Mouse (Mus musculus): ENCODE results near the gene Gm21854.
"Not testable (repeated sequence)": the region's sequence is repeated elsewhere in the genome, so short reads cannot be mapped to it uniquely, and the experiment has no call there.

Gene Gm21854

DNA sequence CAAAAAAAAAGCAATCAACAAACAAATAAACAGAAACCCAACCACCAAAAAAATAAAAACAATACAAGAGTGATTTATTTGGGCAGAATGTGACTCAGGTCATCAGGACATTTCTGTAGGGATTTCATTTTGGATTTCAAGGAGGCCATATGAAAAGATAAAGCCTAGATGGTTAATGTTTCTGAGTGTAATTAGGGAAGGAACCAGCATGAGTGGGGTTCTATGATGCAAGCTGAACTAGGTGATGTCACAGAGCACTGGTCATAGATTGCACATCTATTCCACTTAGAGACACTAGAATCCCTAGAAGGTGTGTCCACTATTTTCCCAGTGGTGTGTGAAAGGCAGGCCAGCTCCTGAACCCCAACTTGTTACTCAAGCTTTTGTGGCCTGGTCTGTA lies at the start of gene Gm21854:
Gm21854 (plus strand) TSS at position 301 of the 400 bp plus-strand sequence.
- not testable (repeated sequence) for DNase-seq (ENCODE audit: low read depth, low spot score)
